Mouse (Mus musculus): Measurements from ENCODE around the gene Nfatc4.

The Nfatc4 gene

DNA sequence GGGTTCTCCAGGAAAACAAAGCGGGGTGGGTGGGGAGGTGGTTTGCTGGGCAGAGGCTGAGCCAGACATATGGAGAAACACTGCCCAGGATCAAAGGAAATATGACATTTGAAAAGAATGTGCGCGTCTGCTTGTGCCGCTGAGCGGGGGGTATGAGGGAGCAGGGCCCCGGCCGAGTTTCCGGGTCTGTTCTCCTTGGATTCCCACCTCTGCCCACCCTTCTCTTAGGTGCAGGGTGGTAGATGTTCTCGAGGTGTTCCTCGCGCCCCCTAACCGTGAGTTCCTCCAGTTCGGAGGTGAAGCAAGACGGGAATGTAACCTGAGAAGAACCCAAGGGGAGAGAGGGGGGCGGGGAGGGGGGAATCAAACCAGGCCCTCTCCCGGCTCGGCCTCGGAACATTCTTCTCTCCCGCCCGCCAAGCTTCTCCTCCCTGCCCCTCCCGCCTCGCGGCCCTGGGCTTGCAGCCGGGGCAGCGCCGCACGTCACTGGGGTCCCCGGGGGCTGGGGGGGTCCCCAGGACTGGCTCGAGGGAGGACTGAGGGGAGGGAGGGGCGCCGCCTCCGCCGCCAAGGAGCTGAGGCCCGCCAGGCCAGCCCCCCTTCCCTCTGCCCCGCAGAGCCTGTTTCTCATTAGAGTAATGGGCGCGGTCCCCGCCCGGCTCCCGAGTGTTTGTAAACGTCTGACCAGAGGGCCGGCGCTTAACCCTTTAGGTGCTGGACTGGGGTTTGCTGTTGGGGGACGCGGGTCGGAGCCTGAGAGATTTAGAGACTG is at the start of gene Nfatc4:
Gene Nfatc4 (plus strand): TSS at position 154 of the 772 bp plus-strand sequence.
- DNase-seq (ENCODE audit: low read depth), result no peak

DNA sequence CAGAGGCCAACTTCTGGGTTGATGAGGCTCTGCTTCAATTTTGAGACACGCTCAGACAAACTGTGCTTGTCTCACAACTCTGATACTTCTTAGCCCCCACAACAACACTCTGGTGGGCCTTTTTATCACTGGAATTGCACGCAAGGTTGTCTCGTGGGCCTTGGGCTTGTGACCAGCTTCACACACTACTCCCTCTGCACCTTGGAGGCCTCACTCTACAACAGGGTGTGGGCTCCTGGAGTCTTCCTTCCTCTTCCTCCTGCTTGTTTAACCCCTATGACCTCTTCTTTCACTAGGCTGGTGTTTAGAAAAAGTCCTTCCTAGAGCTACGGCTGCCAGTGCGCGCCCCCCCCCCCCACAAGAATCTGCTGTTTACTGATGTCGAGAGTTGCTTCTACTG is 46.2 kb upstream of the Nfatc4 start:
- no peak for DNase-seq (ENCODE audit: low read depth)

DNA sequence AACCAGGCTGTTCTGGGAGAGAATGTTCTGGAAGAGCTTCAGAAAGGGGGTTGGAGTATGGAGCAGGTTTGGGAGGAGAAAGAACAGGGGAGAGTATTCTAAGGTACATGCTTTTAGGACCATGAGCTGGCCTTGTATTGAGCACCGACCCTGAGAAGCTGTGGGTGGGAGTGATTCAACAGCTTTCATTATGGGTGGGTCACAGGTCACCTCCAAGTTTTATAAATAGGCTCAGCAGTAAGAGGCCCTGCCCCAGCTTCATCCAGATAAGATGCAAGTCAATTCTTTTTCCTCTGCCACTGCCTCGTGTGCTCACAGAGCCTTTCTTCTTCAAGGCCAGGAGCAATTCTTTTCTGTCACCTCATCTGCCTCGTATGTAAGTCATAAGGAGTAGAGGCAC is 45.8 kb upstream of the Nfatc4 start:
- no peak for DNase-seq (ENCODE audit: low read depth)

DNA sequence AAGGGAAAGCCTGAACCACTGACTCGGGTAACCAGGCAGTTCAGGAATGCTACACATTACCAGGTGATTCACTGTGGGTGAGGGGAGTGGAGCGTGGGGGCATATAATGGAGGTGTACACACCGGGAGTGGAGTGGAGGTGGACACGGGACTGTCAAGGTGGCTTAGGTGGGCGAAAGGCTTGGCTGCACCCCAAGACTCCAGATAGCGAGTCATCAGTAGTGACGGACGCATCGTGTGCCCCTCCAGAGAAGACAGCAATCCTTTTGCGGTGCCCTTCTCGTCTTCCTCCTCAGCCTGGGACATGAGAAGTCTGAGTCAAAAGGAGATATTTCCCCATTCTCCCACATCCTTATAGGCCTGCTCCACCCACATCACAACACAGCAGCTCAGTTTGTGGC is 45.1 kb upstream of the Nfatc4 start:
- DNase-seq (ENCODE audit: low read depth), result no peak

DNA sequence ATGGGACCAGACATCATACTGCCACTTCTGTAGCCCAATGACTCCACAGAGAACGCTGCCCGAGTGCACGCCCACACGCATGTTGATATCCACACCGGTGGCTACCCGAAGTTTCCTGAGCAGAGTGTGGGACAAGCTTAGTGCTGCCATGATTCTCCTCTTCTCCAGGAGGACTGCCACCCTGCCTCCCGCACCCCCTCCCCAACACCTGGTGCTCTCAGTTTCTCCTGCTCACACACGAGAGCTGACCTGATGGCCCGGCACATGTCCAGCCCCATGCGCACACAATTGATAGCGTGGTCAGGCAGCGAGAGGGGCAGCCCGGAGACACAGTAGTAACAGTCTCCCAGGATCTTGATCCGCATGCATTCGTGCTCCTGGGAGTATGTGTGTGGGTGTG is 44.3 kb upstream of the Nfatc4 start:
- DNase-seq (ENCODE audit: low read depth), result no peak

DNA sequence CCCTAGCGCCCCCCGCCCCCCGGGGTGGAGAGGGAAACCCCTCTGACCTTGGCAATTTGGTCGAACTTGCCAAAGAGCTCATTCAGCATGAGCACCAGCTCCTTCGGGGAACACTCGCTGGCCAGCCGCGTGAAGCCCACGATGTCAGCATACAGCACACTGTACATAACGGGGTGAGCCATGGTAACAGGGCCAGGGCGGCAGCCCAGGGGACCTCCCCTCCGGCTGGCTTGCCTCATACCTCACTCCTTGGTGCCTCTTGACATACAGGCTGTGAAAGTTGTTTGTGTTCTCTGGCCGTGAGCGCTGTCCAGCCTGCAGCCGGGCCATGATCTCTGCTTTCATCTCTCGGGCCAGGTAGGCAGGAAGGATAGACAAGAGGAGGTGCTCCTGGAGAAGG is 43.3 kb upstream of the Nfatc4 start:
- no peak for DNase-seq (ENCODE audit: low read depth)

DNA sequence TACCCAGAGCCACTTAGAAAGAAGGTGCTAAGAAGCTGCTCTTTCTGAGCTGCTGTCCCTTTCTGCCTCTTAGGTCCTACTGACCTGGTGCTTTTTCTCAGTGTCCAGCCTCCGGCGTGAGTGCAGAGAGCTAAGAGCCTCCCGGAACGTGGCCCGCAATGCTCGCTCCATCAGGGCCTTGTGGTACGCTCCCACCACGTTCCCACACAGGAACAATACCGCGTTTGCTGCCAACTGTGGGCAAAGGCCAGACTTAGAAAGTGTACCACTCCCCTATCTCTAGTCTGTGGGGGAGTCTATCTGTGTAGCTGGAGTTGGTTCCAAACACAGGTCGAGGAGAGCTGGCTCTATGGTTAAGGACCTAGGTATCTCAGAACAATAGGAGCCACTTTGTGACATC is 42.2 kb upstream of the Nfatc4 start:
- no peak for DNase-seq (ENCODE audit: low read depth)

DNA sequence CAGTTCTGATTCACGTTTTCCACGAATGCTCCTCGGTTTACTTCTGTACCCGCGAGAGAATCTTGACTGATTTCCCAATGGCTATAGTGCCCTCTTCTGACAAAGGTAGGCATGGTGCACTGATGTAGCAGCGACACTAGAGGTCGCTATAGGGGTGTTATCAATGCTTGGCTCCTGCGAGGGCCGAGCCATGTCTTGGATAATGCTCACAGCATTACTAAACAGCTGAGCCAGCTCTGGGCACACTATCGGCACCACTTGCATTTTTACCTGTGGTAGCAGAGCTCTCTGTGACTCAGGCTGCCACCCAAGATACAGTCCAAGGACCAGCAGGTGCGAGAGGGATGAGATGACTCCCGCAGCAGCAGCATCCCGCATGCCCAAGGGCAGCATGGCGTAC is 41.6 kb upstream of the Nfatc4 start:
- DNase-seq (ENCODE audit: low read depth), result no peak

DNA sequence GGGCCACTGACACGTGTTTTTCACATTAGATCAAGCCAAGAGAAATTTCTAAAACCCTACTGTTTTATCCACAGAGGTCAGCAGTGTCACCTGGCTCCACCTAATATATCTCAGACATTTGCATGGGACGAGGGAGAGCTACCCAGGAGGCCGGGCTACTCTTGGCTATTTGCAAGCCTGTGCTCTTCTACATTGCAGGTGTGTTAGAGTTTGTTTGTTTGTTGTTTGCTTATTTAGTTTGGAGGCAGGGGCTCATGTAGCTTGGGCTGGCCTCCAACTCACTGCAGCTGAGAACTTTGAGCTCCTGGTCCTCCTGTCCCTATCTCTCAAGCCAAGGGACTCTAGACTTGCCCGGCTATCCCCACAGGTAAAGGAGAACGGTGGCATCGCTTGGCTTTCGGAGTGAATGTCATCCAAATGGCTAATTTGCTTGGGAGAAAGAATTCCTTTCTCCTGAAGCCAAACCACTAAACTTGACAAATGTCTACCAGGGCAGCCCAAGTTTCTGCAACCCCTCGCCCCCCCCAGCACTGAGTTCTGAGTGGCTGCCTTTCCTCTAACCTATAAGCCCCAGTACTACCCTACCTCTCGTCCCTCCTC is 40.5 kb upstream of the Nfatc4 start:
- no peak for DNase-seq (ENCODE audit: low read depth)

DNA sequence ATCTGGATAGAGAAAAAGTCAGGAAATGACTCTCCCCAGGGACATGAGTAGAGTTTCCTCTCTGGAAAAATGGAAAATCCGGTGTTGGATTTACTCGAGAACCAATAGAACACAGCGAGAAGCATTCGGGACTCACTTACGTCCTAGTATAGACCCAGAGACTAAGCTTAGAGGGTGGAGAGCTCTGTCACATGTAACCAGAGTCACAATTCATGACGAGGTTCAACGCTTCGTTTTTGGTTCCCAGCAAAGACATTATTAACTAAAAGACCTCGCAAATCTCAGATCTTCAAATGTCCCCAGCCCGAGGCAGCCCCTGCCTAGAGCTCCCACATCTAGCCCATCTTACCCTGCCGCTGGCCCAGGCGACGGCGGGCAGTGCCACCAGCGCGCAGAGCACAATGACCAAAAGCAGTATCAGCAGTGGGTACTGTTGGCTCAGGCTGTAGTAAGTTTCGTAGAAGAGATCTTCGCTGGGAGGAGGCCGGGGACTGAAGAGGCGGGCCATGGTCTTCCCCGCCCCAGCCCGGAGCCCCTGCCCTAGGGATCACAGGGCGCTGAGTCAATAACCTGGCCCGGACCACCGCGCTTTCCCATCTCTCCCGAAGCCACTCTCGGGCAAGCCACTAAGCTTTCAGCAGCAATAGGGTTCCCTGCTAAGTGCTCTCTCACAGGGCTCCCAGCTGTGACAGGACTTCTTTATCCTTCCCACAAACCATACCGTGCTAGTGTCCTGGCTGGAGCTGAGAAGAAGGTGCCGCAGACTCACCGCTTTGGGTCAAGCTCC is 39.6 kb upstream of the Nfatc4 start:
- DNase-seq (ENCODE audit: low read depth), result no peak

DNA sequence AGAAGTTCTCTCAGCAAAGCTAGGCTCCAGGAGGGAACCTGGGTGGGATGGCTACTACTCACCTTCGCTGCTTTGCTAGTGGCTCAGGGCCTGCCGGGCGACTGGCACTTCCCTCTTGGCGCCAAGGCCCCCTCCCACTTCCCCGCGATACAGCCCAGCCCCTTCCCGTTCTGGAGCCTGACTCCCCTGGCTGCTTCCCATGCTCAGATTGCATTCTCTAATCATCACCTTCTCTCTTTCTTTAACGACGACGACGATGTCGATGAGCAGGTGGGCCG is 39.0 kb upstream of the Nfatc4 start, which contains the start of gene Adcy4:
Gene Adcy4 (minus strand): TSS at position 138 of the 278 bp plus-strand sequence.
- DNase-seq (ENCODE audit: low read depth), result no peak

DNA sequence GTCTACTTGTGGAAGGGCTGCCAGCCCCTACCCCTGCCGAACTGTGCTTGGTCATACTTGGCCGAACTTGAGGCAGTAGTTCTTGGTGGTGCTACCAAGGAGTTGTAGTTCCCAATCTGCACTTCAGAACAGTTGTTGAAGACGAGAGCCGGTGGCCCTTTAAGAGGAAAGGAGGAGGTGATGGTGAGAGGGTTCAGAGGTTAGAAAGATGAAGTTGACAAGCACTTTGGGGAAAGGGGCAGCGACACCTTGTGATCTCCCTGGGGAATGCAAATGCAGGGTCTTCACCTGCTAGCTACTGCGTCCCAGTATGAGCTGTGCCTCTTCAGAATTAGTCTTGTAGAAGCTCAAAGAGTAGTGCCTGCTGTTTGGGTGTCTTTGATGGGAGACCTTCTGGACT is 37.7 kb upstream of the Nfatc4 start:
- DNase-seq (ENCODE audit: low read depth), result no peak

DNA sequence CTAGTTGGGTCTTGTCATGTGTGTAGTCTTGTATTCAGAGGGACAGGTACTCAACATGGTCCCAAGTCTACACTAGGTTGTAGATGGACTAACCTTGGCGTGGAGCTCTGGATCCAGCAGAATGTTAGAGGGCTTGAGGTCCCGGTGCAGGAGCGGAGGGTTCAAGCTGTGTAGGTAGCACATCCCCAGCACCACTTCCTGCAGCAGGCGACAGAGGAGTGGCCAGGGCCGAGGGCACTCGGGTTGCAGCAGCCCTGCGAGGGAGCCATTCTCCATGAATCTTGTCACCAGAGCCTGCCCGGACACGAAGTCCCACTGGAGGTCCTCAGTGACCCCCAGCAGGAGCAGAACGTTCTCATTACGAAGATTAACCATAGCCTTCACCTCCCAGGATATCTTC is 35.2 kb upstream of the Nfatc4 start:
- DNase-seq (ENCODE audit: low read depth), result no peak

DNA sequence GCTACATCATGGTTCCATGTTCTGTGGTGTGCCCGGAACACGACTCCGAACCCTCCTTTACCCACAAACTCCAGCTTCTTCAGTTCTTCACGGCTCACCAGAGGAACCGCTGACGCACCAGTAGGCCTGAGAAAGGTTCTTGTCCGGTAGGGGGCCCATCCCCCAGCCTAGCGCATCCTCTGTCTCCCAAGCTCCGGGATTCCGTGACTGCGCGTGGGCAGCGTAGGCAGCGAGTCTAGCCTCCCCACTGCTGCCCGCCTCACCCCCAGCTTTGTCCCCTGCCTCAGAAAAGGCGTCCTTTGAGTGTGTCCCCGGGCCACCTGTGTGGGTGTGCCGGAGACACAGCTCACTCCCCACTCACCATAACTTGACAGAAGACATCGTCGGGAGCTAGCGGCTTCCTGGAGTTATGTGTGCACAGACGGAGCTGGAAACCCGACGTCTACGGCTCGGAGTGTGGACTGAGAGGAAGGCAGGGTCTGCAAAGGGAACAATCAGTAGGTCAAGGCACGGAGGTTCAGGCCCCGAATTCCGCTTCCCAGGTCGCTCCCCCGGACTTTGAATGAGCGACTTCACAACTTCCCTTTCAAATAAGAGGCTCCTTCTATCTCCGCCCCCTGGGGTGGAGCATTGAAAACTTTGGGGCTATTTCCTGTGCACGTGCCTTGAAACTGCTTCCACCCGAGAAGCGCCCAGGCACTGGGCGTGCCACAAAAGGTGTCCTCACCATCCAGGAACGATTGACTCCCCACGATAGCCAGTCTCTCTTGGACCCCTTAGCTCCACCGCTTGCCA is 34.5 kb upstream of the Nfatc4 start, which contains the start of gene Ripk3:
Gene Ripk3 (minus strand): TSS at position 610 of the 795 bp plus-strand sequence.
- peak; percentile 74 for DNase-seq (ENCODE audit: low read depth)

DNA sequence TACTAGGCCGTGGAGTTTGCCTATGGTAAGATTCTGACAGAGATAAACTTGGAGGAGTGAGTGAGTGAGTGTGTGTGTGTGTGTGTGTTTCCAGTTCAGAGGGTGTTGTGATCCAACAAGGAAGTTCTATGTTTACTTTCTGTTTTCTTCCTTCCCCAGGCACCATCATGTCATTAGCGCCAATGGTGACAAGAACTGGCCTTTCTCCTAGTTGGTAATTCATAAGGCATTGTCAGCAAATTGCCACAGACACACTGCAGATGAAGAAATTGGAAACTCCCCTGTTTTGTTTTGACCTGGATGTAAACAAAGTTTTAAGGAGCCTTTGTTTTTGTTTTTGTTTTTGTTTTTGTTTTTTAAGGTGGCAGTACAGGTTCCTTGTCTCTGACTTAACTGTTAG is 29.5 kb upstream of the Nfatc4 start:
- DNase-seq (ENCODE audit: low read depth), result no peak

DNA sequence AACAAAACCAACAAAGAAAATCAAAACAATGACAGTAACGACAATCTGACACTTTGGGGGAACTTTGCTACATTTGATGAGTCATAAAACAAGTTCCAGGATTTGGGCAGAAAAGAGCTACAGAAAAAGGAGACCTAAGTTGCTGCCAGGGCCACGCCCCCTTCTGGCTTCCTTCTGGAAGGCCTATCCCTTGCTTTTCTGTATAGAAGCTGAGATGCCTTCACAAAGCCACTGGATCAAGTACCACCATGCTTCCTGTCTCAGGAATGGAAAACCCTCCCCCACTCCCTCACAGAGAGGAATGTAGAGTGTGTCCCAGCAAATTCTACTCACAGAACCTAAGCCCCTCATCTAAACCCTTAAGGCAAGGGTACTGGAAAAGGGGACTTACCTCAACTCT is 29.0 kb upstream of the Nfatc4 start:
- DNase-seq (ENCODE audit: low read depth), result no peak

DNA sequence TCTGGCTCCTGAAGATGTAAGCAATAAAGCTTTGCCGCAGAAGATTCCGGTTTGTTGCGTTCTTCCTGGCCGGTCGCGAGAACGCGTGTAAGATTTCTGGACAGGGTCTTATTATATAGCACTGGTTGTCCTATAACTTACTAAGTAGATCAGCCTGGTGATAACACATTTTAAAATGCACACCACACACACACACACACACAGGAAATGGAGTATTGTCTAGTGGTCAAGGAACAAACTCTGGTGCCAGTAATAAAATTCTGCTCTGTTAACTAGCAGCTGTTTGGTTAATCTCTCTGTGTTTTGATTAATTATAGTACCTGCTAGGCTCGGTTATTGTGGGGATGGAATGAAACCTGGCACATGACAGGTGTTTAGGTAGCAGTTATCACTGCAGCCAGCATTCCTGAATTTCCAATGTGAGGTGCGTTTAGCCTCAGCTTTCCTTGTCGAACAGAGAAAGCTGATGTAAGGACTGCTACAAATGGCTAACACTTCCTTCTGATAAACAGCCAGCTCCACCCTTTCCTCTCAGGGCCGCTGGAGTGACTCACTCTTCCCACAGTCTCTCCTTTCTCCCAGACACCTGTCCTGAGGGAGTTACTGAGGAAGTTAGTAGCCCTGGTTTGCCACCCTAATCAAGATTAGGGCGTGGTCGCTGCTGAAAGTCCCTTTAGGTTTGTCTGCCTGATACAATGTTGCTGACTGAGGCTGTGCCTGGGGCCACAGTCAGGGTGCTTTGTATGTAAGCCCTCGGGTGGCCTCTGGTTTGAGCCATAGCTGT is 27.4 kb upstream of the Nfatc4 start:
- DNase-seq (ENCODE audit: low read depth), result peak; percentile 43

DNA sequence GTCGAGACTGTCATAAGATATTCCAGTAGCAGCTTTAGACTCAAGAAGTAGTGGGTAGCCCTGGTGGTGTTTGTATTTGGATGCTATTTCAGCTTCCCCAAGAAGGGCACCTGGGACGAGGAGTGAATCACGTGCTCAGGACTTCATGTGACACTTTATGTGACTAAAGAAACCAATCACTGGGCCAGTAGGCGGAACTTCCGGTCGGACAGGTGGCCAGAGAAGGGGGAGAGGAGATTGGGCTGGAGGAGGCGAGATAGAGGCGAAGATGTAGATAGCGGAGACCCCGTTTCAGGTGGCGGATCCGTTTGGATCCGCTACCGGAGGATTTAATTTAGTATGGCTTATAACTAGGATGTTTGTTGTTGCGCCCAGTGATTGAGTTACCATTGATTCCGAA is 8.1 kb upstream of the Nfatc4 start:
- no peak for DNase-seq (ENCODE audit: low read depth)

DNA sequence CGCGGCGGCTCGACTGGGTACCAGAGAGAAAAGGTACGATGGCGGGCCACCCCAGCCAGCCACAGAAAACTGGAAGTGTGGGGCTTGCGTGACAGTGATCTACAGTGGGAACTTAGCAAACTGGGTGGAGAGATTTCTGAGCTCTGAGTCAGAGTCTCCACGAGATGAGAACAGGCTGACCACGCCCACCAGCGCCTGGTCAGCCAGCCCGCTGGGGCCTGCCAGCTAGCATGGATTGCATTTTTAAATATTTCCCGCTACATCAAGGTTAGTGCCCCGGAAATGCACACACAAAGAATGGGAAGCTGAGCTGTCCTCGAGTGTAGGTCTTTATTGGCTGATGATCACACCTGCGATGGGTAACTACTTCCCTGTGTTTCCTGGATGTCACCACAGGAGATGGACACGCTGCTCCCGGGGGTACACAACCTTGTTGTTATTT is 7.6 kb upstream of the Nfatc4 start:
- DNase-seq (ENCODE audit: low read depth), result no peak

DNA sequence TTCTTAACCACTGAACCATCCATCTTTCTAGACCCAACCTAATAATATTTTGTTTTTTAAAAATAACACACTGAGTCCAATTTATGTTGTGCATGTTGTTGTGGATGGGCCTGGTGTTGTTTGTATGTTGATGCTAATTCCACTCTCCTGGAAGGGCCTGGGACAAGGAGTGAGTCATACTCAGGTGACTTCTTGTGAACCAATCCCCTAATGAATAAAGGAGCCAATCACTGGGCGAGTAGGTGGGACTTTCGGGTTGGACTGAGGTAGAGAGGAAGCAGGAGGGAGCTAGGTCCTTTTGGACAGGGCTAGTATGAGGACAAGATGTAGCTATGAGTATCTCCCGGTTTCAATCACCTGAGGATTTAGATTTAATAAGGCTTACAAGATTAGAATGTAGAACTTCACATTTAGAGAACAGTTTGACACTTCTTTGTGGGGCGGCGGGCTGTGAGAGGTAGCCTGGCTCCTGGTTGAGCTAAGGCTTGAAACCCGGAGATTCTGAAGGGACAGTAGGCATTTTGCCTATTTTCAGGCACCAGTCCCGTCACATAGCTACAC is 3.0 kb upstream of the Nfatc4 start:
- no peak for DNase-seq (ENCODE audit: low read depth)

DNA sequence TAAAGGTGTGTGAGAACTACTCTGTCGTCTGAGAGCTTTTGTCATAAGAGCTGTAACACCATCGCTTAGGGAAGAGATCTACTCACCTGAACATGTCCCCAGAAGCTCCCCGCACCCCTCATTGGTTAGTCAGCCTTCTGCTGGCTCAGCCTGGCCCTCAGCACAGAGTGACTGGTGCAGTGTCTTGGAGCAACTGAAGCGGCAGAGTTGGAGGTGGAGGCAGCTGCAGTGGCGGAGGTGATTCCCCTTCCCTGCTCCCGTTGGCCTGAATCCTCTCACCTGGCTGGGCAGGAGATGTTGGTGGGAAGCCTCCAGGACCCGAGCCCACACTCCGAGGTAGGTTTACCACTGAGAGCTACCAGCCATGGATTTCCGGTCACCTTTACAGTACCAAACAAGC is 2.4 kb upstream of the Nfatc4 start:
- no peak for DNase-seq (ENCODE audit: low read depth)

Measured in c-Kit-positive CD71-negative TER-119-negative erythroid progenitor cells, embryonic 14.5 days (primary cell).